Mouse (Mus musculus) liver, embryonic 14.5 days (tissue): Measurements from ENCODE around the gene Acss2.

Experiments used
- CTCF ChIP-seq: IDR thresholded peaks from 2 replicates; pipeline ENCODE4 v1.5.1; 2016; ENCODE audit warnings: antibody characterized with exemption, low read depth, control low read depth
- EP300 ChIP-seq: IDR thresholded peaks from 2 replicates; pipeline ENCODE4 v1.6.1; 2016; ENCODE audit warnings: antibody characterized with exemption, low read depth

- TF ChIP-seq CTCF (peak; percentile 79), EP300 (no peak)
Observed at GRCm38 (mm10) chr2:155482021-155482420, 35.7 kb upstream of the Acss2 start.
